Mouse (Mus musculus) MEL (cell line): ENCODE data around the gene Klhl22. TPM values are rescaled to one million over a fixed set of nuclear protein-coding genes. Genes with fewer than 3 reads are reported as not detected.
A peak's percentile ranks its signal among the peaks of the same experiment; 100 is the strongest.

ENCODE experiments used
- DNase-seq: peaks from one replicate; pipeline ENCODE4 v3.0.0; 2011; ENCODE audit warnings: low read depth, low spot score
- H3K27ac ChIP-seq: 2 replicates; pipeline ENCODE4 v1.5.1; 2012; ENCODE audit warnings: low read depth, mild to moderate bottlenecking, control low read depth, low read length, moderate library complexity; ENCODE audit not compliant: control insufficient read depth
- H3K27me3 ChIP-seq, 2 experiments: fragments of 150-350 bp in 1 of 2; sonication (generic) in 1 of 2; 2 replicates each; pipeline ENCODE4 v1.6.1; 2012; ENCODE audit warnings: low read length in 2 of 2, mild to moderate bottlenecking in 2 of 2, improper control_type of control experiment in 1 of 2, moderate library complexity in 1 of 2; ENCODE audit not compliant: insufficient read depth in 2 of 2, control insufficient read depth in 1 of 2
- H3K36me3 ChIP-seq, 2 experiments: 2 replicates each; pipeline ENCODE4 v1.6.1; 2012 to 2014; ENCODE audit warnings: low read length in 2 of 2, improper control_type of control experiment in 1 of 2, inconsistent platforms in 1 of 2, mild to moderate bottlenecking in 1 of 2; ENCODE audit not compliant: insufficient read depth in 2 of 2, control insufficient read depth in 1 of 2
- H3K4me1 ChIP-seq, 2 experiments: fragments of 150-350 bp in 1 of 2; sonication (generic) in 1 of 2; 2 replicates each; pipeline ENCODE4 v1.6.1; 2012; ENCODE audit warnings: low read length in 2 of 2, improper control_type of control experiment in 1 of 2, mild to moderate bottlenecking in 1 of 2; ENCODE audit not compliant: insufficient read depth in 2 of 2, control insufficient read depth in 1 of 2
- H3K4me3 ChIP-seq, 2 experiments: fragments of 150-350 bp in 1 of 2; sonication (generic) in 1 of 2; 2 replicates each; pipeline ENCODE4 v1.5.1; 2012; ENCODE audit warnings: low read depth in 2 of 2, low read length in 2 of 2, mild to moderate bottlenecking in 2 of 2, moderate library complexity in 2 of 2, control low read depth in 1 of 2, improper control_type of control experiment in 1 of 2; ENCODE audit not compliant: control insufficient read depth in 1 of 2, insufficient read depth in 1 of 2
- H3K79me2 ChIP-seq: 2 replicates; pipeline ENCODE4 v1.6.1; 2012; ENCODE audit warnings: mild to moderate bottlenecking, low read length, moderate library complexity; ENCODE audit not compliant: control insufficient read depth, poor library complexity, insufficient read depth
- H3K9ac ChIP-seq: 2 replicates; pipeline ENCODE4 v1.6.1; 2012; ENCODE audit warnings: low read depth, mild to moderate bottlenecking, control low read depth, low read length, moderate library complexity; ENCODE audit not compliant: control insufficient read depth, poor library complexity, severe bottlenecking
- H3K9me3 ChIP-seq: fragments of 150-350 bp; sonication (generic); replicated peaks from 2 replicates; pipeline ENCODE4 v1.6.1; 2012; ENCODE audit warnings: mild to moderate bottlenecking, low read length, improper control_type of control experiment, moderate library complexity; ENCODE audit not compliant: insufficient read depth
- BHLHE40 ChIP-seq: IDR thresholded peaks from 2 replicates; pipeline ENCODE4 v1.6.1; 2012; ENCODE audit warnings: low read depth, mild to moderate bottlenecking, inconsistent platforms, low read length, improper control_type of control experiment, borderline replicate concordance
- CHD2 ChIP-seq: IDR thresholded peaks from 2 replicates; pipeline ENCODE4 v1.6.1; 2011; ENCODE audit warnings: low read length, improper control_type of control experiment
- E2F4 ChIP-seq: IDR thresholded peaks from 2 replicates; pipeline ENCODE4 v1.6.1; 2011; ENCODE audit warnings: low read depth, low read length, improper control_type of control experiment, borderline replicate concordance
- ELF1 ChIP-seq: IDR thresholded peaks from 2 replicates; pipeline ENCODE4 v1.6.1; 2014; ENCODE audit warnings: low read depth, mild to moderate bottlenecking, inconsistent platforms, low read length, improper control_type of control experiment, moderate library complexity
- EP300 ChIP-seq, 2 experiments: IDR thresholded peaks; 2 replicates each; pipeline ENCODE4 v1.6.1; 2011; ENCODE audit warnings: improper control_type of control experiment in 2 of 2, low read length in 2 of 2, low read depth in 1 of 2, mild to moderate bottlenecking in 1 of 2
- ETS1 ChIP-seq: IDR thresholded peaks from 2 replicates; pipeline ENCODE4 v1.6.1; 2012; ENCODE audit warnings: low read depth, mild to moderate bottlenecking, inconsistent platforms, low read length, improper control_type of control experiment, moderate library complexity
- GABPA ChIP-seq: IDR thresholded peaks from 2 replicates; pipeline ENCODE4 v1.6.1; 2012; ENCODE audit warnings: low read depth, mild to moderate bottlenecking, inconsistent platforms, low read length, improper control_type of control experiment, moderate library complexity
- MAFK ChIP-seq: IDR thresholded peaks from 2 replicates; pipeline ENCODE4 v1.6.1; 2011; ENCODE audit warnings: low read depth, mild to moderate bottlenecking, low read length, improper control_type of control experiment, borderline replicate concordance
- MAX ChIP-seq: IDR thresholded peaks from 2 replicates; pipeline ENCODE4 v1.6.1; 2011; ENCODE audit warnings: low read length, improper control_type of control experiment
- MAZ ChIP-seq: IDR thresholded peaks from 2 replicates; pipeline ENCODE4 v1.6.1; 2012; ENCODE audit warnings: low read depth, mild to moderate bottlenecking, inconsistent platforms, low read length, improper control_type of control experiment
- MEF2A ChIP-seq: IDR thresholded peaks from 2 replicates; pipeline ENCODE4 v1.6.1; 2014; ENCODE audit warnings: low read depth, mild to moderate bottlenecking, inconsistent platforms, low read length, improper control_type of control experiment; ENCODE audit not compliant: poor library complexity, insufficient replicate concordance, severe bottlenecking; ENCODE audit errors: extremely low read depth
- MXI1 ChIP-seq: IDR thresholded peaks from 2 replicates; pipeline ENCODE4 v1.6.1; 2011; ENCODE audit warnings: mild to moderate bottlenecking, low read depth, low read length, improper control_type of control experiment
- MYB ChIP-seq: IDR thresholded peaks from 2 replicates; pipeline ENCODE4 v1.6.1; 2011; ENCODE audit warnings: mild to moderate bottlenecking, low read depth, low read length, improper control_type of control experiment
- NELFE ChIP-seq: IDR thresholded peaks from 2 replicates; pipeline ENCODE4 v1.6.1; 2011; ENCODE audit warnings: low read depth, low read length, improper control_type of control experiment
- POLR2AphosphoS2 ChIP-seq: IDR thresholded peaks from 2 replicates; pipeline ENCODE4 v1.6.1; 2011; ENCODE audit warnings: low read length, improper control_type of control experiment
- POLR2AphosphoS5 ChIP-seq: IDR thresholded peaks from 2 replicates; pipeline ENCODE4 v1.6.1; 2012; ENCODE audit warnings: low read depth, borderline replicate concordance, mild to moderate bottlenecking, inconsistent platforms, low read length, moderate library complexity, mixed read lengths
- RCOR1 ChIP-seq: IDR thresholded peaks from 2 replicates; pipeline ENCODE4 v1.6.1; 2012; ENCODE audit warnings: low read depth, mild to moderate bottlenecking, inconsistent platforms, low read length, improper control_type of control experiment
- TCF12 ChIP-seq: IDR thresholded peaks from 2 replicates; pipeline ENCODE4 v1.6.1; 2014; ENCODE audit warnings: low read depth, mild to moderate bottlenecking, inconsistent platforms, low read length, improper control_type of control experiment, moderate library complexity
- UBTF ChIP-seq: IDR thresholded peaks from 2 replicates; pipeline ENCODE4 v1.6.1; 2012; ENCODE audit warnings: low read depth, mild to moderate bottlenecking, inconsistent platforms, low read length, improper control_type of control experiment, moderate library complexity, borderline replicate concordance; ENCODE audit not compliant: insufficient read depth
- USF1 ChIP-seq: IDR thresholded peaks from 2 replicates; pipeline ENCODE4 v1.6.1; 2014; ENCODE audit warnings: low read depth, mild to moderate bottlenecking, inconsistent platforms, low read length, improper control_type of control experiment, moderate library complexity
- USF2 ChIP-seq, 2 experiments: IDR thresholded peaks; 2 replicates each; pipeline ENCODE4 v1.6.1; 2011 to 2012; ENCODE audit warnings: improper control_type of control experiment in 2 of 2, low read length in 2 of 2, borderline replicate concordance in 1 of 2, inconsistent platforms in 1 of 2, low read depth in 1 of 2, mild to moderate bottlenecking in 1 of 2; ENCODE audit not compliant: insufficient read depth in 1 of 2
- polyA plus RNA-seq, 2 experiments: library from polyadenylated mRNA; stranded (reverse) in 1 of 2; unstranded in 1 of 2; fragments of >175 nt in 1 of 2; fragments of >200 nt in 1 of 2; gene quantifications; 2 replicates each; pipeline versions ENCODE4 v1.2.1 to v1.2.4; 2012; ENCODE audit warnings: low replicate concordance in 2 of 2, low read depth in 1 of 2; ENCODE audit not compliant: insufficient read length in 2 of 2, insufficient read depth in 1 of 2, missing spikeins in 1 of 2
- total RNA-seq: library from RNA; depleted of rRNA; stranded (reverse); fragments of 300-350 nt; gene quantifications from 2 replicates; pipeline ENCODE4 v1.2.3, GENCODE M21; 2012

Klhl22 gene
- total and polyA plus RNA-seq, 3 experiments, result 82.4 to 191 (median 97.0) TPM

- TF ChIP-seq MAX (0 out of 2 replicates have a peak, but pooled peaks have one; percentile 50), ETS1 (peak; percentile 79), CHD2 (no peak), MXI1 (peak; percentile 83; the same call in 1 of the 2 replicates), USF1 (peak; percentile 82; the same call in 1 of the 2 replicates), USF2 (IDR thresholded peaks at IDR 0.05; ENCODE audit: borderline replicate concordance in 1 of 2, insufficient read depth in 1 of 2, low read depth in 1 of 2, low read length in 2 of 2) (0 out of 4 replicates have a peak, but pooled peaks of 1 of the 2 experiments have one; percentile 35), TCF12 (0 out of 2 replicates have a peak, but pooled peaks have one; percentile 23), POLR2AphosphoS5 (no peak), ELF1 (no peak), POLR2AphosphoS2 (0 out of 2 replicates have a peak, but pooled peaks have one; percentile 37), RCOR1 (no peak), MEF2A (peak; percentile 47; the same call in 1 of the 2 replicates), BHLHE40 (peak; percentile 82), MAZ (no peak), NELFE (no peak), E2F4 (no peak), MYB (no peak), EP300 (IDR thresholded peaks at IDR 0.05; ENCODE audit: low read depth in 1 of 2, low read length in 2 of 2) (peak; percentile 25 to 38; a peak in 2 of 4 replicates), UBTF (no peak), GABPA (no peak), MAFK (peak; percentile 69; the same call in 1 of the 2 replicates)
- peak; percentile 61 for DNase-seq
- Histone ChIP-seq H3K79me2 (peaks cover 11% of the 10 kb centered on the region; the same call in 1 of the 2 replicates), H3K9ac (no peak overlapping the region), H3K27me3 (no peaks in the 10 kb centered on the region), H3K36me3 (peaks cover 26 to 69% of the 10 kb centered on the region in 2 experiments), H3K4me1 (peaks cover 8 to 13% of the 10 kb centered on the region in 2 experiments), H3K27ac (peak overlapping the region; percentile 25), H3K4me3 (no peak overlapping the region), H3K9me3 (no peaks in the 10 kb centered on the region)
Observed at GRCm38 (mm10) chr16:17768834-17769233, 9.4 kb downstream of the Klhl22 start.
